Mouse (Mus musculus): ENCODE measurements around the gene Chst5. TPM values are rescaled to one million over a fixed set of nuclear protein-coding genes. Genes with fewer than 3 reads are reported as not detected.
"Not testable (repeated sequence)": the region's sequence is repeated elsewhere in the genome, so short reads cannot be mapped to it uniquely, and the experiment has no call there.

Gene Chst5
- total RNA-seq, 2 experiments from 2014 or later = not detected

- no peak for DNase-seq
These were observed 34.5 kb downstream of the Chst5 start for GRCm38 (mm10) chr8:111875758-111876157.

DNA sequence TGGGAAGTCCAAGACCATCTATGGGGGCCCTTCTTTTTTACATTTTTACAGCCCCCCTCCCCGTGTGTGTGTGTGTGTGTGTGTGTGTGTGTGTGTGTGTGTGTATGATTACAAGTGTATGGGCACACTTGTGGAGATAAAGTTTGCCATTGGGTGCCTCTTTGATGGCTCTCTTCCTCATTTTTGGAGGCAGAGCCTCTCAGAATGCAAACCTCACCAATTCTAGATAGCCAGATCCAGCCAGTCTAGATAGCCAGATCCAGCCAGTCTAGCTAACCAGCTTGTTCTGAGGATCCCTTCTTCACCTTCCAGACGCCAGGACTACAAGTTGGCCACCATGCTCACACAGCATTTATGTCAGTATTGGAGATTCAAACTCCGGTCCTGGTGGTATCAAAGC lies 39.0 kb downstream of the Chst5 start:
- DNase-seq = no peak

- DNase-seq = no peak
These were observed 39.9 kb downstream of the Chst5 start for GRCm38 (mm10) chr8:111870379-111870778.

DNA sequence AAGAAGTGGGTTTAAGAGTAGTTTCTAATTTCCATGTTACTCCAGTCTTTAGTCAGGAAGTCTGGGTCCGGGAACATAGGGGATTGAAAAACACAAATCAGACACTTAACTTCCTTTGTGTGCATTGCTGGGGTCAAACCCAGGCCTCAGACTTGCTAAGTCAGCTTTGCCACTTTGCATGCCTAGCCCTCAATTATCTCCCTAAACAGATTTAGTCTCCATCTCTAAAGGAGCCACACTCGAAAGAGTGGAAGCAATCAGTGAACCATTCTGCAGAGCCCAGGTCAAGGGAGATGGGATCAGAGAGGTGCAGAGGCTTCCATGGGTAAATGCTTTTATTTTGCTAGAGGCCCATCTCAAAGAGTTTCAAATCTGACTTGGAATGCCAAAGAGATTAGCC lies 41.6 kb downstream of the Chst5 start:
- no peak for DNase-seq

DNA sequence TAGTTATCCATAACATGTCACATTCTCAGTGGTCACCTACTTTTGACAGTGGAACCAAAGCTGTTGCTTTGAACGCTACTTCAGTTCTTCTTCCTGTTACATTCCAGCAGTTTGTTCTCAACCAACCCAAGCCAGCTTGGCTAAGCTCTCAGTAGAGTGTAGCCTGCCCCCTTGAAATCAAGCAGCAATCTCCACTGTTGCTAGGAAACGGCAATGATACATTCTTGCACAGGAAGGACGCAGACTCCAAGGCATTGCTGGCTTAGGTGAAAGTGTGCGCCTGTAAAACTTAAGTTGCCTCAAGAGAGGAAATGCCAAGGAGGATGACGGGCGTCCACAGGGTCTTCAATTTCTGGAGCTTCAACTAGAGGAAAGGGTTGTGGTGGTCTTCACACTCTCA lies 44.4 kb downstream of the Chst5 start:
- no peak for DNase-seq

DNA sequence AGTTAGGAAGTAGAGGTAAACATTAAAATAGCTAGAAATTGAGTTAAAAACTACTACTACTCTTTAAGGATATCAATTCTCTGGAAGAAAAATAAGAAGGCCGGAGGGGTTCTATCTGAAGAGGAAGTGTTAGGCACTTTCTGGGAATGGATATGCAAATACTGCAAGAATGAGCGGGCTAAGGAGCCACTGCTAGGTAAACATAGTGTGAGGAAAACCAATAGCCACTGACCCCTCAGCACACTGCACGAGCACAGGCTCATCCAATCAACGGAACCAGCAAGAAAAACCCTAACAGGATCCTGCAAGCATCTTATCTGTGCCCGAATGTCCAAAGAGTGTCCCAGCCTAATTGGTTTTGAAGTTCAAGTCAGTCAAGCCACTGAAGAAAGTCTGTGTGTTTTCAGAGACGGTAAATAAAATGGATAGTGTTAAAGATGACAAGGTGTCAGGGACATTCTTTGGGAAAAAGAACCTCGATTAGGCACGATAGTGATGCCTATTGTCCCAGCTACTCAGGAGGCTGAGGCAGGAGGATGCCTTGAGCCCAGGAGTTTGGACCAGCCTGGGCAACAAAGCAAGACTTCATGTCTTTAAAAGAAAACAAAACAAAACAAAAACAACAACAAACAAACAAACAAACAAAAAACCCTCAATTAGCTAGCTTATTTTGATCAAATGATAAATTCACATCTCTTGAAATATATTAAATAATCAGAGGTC lies 45.0 kb downstream of the Chst5 start:
- no peak for DNase-seq

DNA sequence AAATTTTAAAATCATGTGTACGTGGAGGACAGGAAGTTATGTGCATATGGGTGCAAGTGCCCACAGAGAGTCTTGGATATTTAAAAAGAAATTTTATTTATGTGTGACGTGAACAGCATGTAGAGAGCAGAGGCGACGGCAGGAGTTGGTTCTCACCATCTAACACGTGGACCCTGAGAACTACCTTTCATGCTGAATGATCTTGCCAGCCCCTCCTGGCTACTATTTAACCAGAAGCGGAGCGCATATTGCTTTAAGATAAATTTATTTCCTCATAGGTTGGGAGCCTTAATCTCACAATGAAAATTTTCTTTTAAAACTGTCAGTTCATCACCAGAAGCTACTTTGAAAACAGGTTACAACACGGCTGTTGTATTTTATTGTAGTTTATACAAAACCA lies 45.6 kb downstream of the Chst5 start:
- DNase-seq = no peak

GRCm38 (mm10) chr8:111863280-111863679 lies 47.0 kb downstream of the Chst5 start:
- no peak for DNase-seq

GRCm38 (mm10) chr8:111855977-111856376 lies 54.3 kb downstream of the Chst5 start:
- DNase-seq = no peak

DNA sequence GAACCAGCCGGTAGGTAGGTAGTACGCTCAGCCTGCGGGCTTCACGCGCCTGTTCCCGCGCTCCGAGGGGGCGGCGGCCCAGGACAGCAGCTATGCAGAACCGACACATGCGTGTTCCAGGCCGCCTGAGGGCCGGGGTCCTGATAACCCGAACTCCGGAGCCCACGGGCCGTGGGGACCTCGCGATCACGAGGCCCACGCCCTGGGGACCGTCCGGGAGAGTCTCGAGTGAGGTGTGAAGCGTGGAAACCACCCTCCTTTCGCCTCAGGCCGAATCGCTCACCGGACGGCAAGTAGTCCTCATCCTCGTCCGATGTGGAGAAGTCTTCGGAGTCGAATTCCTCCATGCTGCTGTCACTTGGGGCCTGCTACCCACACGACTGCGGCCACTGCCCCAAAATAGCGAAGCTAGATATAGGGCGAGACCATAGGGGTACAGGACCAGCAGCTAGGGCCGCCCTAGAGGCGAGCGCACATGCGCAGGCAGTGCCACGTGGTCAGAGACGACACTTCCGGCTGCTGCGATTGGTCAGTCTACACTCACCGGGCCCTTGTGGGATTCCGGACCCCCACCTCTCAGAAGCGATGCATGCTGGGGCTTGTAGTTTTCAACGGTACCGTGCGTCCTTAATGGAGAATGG lies 56.3 kb downstream of the Chst5 start, which contains the start of gene Cfdp1:
Gene Cfdp1 (minus strand): TSS at position 431 of the 641 bp plus-strand sequence.
- DNase-seq = peak; percentile 98

- not testable (repeated sequence) for DNase-seq
These were observed 57.0 kb downstream of the Chst5 start for GRCm38 (mm10) chr8:111853219-111853618.

- no peak for DNase-seq
These were observed 63.5 kb downstream of the Chst5 start for GRCm38 (mm10) chr8:111846746-111847145.

Other genes with a start within 250 kb of the Chst5 start
- gene Ctrb1, start 219.4 kb downstream of the Chst5 start, total RNA-seq (2021) = under 1 TPM in 1 of 2 experiments, not detected in 1; 0.36 TPM
- gene Bcar1, start 166.6 kb downstream of the Chst5 start, total RNA-seq (2021) = 10 to 100 TPM; 68.5 to 75.7 TPM
- gene Cfdp1, start 56.2 kb downstream of the Chst5 start, total RNA-seq (2021) = 10 to 100 TPM; 69.5 to 76.7 TPM
- 1 to 10 TPM; 6.6 to 6.9 TPM for gene Tmem170, start 33.7 kb downstream of the Chst5 start, total RNA-seq (2021)
- gene Tmem231, start 23.4 kb upstream of the Chst5 start, total RNA-seq (2021) = 1 to 10 TPM; 5.6 to 5.7 TPM
- 100 to 1,000 TPM; 158 to 177 TPM for gene Gabarapl2, start 30.3 kb upstream of the Chst5 start, total RNA-seq (2021)
- 1 to 10 TPM; 3.3 to 3.4 TPM for gene Adat1, start 81.9 kb upstream of the Chst5 start, total RNA-seq (2021)
- 100 to 1,000 TPM; 108 to 110 TPM for gene Kars, start 100.9 kb upstream of the Chst5 start, total RNA-seq (2021)
- 10 to 100 TPM; 20.7 to 21.7 TPM for gene Terf2ip, start 101.0 kb upstream of the Chst5 start, total RNA-seq (2021)
- under 1 TPM; 0.20 to 0.23 TPM for gene Gm6793, start 104.6 kb upstream of the Chst5 start, total RNA-seq (2021)